Mouse (Mus musculus) thymus, postnatal 0 days (tissue): ENCODE results near the gene Nfkbiz. TPM values are rescaled to one million over a fixed set of nuclear protein-coding genes. Genes with fewer than 3 reads are reported as not detected.

Source experiments
- DNase-seq: peaks from one replicate; pipeline ENCODE4 v3.0.0-alpha.2; 2015; ENCODE audit warnings: low spot score
- polyA plus RNA-seq: library from polyadenylated mRNA; unstranded; fragments of >200 nt; fragmentation: Nextera tagmentation; extraction: Ambion mirVana; gene quantifications from 2 replicates; pipeline ENCODE4 v1.2.1, GENCODE M21; 2015

Nfkbiz gene
- polyA plus RNA-seq, 1 experiment from 2014 or later, result 6.0 TPM

DNA sequence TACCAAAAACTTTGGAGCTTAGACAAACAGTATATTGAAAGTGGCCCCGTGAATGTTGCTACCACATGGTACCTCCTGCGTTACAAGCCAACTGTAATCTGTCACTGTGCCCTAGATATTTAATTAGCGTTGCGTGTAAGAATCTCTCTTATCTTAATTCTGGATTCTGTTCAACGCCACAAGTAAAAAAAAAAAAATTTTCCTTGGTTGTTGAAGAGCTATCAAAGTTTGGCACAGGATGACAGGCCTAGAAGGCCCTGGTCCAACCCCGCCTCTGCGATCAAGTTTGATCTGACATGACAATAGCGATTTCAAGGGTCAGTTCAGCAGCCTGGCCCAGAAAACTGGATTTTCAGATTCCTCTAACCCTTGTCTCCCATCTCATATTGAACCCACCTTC lies 6.1 kb downstream of the Nfkbiz start:
- DNase-seq, result no peak

DNA sequence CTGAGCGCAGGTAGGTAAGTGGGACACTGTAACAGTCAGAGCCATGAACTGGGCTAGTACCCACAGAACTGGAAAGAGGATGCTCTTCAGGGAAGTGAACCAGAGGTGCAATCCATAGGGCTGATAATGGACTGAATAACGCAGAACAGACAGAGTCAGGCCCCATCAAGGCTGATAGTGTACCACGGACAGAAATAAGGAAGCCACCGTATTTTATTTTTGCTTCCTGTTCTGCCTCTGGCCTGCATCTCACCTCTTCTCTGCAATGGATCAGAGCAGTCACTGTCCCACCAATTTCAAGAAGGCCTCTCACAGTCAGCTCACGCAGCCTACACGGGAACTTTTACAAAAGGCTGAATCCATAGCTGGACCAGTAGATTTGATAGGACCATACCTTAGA lies 6.7 kb downstream of the Nfkbiz start:
- DNase-seq, result no peak

DNA sequence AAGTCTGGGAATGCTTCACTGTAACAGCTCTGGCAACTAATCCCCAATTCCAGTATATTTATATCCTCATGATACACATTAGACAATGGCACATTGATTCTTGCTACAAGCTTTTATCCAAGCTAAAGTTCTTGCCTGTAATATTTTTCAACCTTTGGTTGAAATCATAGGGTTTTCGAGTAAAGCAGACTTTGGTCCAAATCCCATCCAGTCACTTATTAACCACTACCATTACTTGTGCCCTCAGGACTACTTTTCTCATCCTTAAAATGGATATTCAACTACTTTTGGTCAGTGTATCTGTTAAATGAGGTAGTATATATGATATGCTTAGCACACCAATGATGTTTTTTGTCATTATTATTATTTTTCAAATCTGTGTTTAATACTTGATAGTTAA lies 7.2 kb downstream of the Nfkbiz start:
- no peak for DNase-seq

DNA sequence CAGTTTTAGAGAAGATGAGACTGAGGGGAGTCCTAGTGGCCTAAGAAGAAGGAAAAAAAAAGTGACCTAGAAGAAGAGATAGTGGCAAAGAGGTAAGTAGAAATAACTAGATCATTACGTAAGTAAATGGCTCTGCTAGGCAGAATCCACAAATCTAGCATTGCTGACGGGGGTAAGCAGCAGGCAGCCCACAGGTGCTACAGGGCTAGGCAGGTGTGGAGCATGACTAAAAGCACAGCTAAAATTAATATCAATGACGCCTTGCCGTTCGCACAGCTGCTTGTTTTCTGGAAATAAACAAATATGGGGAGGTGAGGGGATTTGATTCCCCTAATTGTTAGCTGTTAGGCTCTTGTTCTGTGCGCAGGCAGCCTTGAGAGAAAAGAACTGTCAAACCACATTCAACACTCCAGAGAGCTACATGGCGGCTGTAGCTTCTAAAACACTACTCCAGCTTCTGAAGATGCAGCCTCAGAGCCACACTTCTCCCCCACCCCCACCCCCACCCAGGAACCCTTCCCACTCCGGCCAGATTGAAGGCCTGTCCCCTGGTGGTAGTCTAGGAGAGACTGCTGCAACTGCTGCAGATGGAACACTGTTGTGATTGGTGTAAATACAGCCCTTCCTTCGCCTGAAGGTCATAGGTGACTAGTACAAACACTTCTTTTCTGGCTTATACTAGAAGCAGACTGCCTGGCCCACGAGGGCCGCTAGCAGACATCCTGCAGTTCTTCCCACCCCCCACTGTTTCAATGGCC lies 15.1 kb downstream of the Nfkbiz start:
- no peak for DNase-seq

DNA sequence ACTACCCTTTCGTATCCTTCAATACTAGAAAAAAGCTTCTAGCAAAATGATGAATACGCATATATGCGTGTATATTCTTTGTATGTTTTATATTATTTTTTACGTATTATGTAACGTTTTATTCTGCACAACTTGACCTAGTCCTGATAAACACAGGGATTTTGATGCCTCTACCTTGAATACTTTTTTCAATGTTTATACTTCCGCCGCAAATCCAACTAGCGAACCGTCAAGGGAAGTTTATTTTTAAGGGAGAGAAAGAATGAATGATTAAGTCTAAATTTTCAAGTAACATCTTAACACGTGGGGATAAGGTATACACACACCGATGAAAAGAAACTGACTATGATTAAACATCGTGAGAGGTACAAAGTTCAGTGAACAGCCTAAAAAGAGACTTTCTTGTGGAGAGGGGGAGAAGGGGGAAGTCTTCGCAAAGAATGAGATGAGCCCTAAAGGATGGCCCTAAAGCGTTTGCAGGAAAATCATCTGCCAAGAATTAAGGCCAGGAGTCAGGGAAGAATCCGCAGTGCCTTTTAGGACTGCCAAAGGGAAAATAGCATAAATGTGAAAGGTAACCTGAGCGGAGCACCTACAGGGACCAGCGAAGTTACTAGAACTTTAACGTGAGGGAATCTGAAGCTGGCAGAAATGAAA lies 15.8 kb downstream of the Nfkbiz start:
- DNase-seq, result no peak

DNA sequence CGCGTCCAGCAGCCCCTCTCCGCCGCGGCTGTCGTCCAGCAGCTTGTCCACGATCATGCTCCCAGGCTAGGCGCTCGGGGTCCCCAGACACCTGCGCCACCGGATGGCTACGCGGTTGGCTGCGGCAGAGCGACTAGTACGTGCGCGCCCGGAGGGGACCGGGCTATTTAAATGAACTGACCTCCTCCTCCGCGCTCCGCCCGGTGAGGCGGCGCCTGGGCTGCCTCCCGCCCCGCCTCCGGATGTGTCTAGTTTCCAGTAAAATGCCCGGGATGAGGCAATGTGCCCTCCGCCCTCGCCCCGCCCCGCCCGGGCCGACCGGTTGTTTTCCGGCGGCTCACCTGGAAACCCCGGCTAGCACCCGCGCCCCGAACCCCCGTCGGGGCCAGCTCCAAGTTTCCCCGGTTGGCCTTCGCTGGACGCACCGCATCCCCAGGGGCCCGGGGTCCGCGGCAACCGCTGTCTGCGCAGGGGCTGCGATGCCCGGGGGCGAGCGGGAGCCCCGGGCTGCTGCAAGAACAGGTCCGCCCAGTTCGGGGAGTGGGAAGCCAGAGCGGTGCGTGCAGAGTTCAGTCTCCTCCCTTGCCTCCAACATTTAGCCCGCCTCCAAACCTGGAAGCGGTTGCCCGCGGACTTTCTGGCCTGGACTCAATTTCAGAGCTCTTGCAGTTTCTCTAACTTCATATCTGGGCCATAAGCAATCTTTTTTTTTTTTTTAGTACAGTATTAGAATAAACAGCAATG lies 16.5 kb downstream of the Nfkbiz start:
- peak; percentile 79 for DNase-seq

DNA sequence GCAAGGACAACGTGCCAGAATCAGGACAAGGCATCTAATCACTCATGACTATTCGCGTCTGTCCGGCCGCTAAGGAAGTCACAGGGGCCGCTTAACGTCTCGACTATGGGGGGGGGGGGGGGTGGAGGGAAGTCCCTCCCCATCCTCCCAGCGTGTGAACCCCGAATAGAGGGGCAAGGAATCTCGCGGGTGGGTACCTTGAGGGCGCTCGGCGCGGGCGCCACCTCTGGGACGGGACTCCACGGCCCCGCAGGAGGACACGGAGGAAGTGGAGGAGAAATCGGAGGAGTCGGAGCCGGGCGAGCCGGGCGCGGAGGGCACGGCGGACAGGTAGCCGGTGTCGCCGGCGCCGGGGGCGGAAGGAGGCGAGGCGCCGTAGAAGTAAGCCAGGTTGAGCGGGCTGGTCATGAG lies 17.1 kb downstream of the Nfkbiz start:
- DNase-seq, result peak; percentile 45

DNA sequence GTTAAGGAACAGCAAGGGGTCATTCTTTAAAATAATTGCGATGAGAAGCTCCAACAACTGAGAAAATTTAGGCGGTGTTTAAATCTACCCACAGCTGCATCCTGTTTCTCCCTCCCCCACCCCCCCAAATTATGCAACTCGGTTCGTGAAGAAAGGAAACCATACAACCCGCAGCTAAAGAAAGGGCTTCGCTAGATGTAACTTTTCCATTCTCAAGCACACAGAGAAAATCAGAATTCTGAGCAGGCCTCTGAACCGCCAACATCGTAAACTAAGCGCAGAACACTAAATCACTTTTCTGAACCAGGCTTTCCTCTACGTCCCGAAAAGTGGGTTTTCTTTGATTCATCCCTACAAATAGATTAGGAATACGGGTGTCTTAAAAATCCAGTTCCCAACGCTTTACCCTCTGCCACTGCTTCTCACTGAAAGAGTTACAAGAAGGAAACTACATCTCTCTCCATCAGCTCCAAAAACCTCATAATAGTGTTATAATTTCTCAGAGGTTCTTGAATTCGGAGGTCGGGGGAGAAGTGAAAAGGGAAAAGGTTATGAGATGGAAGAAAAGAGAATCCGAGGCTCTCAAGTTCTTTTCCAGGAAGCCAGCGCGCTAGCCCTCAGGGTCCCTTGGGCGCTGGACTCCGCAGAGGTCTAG lies 17.7 kb downstream of the Nfkbiz start:
- peak; percentile 89 for DNase-seq

DNA sequence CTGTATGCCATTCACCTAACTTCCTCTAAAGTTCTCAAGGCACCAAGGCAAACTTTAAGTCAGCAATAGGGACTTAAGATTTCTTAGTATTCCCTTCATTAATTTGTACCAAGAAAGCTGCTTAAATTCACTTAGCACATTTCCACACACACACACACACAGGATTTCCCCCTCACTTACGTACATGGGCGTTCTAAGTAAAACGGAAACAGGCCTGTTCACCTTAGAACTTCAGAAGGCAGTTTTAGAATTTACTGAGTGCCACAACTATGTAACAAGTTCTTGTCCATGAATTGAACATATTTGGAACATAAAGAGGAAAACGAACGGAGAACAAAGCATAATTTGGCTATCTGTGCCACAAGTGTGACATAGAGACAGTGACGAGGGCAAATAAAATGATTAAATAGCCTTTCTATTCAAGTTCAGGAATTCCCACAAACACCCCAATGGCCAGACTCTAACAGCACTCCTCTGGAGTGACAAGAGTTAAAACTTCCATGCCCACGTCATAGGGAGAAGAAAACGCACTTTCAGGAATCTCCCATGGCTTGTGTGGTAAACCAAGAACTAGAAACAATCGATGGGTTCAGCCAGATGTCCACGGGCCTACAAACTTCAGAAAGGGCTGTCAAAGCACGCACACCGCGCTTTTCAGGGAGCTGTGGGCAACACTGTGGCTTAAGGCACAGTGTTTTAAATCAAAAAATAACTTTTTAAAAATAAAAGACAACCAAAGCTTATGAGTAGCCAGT lies 18.4 kb downstream of the Nfkbiz start:
- DNase-seq, result peak; percentile 76

DNA sequence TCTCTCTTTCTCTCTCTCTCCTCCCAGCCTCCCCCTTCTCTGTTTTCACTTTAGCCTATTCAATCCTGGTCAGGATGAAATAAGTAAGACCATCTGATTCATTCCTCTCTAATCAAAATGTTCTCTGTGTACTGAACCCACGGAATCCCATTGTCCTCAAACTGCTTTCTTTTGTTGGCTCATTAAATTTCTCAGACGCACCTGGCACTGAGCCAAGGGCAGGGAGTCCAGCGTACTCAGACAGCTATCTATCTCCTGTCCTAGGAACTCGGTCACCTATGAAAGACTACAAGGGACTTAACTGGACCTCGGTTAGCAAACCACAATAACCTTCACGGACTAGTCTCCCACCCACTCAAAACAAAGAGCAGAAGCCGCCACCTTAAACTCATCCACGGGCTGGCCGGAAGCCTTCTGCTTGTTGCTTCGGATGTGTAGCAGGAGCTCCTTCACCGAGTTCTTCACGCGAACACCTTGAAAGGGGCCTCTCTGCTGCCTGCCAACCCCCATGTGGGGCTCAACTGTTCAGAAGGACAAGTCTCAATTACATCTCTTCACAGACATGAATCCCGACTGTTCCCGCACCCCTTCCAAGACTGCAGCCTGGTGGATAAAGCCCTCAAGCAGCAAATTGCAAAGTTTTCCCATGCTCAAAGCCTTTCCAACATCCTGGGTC lies 19.4 kb downstream of the Nfkbiz start:
- no peak for DNase-seq

DNA sequence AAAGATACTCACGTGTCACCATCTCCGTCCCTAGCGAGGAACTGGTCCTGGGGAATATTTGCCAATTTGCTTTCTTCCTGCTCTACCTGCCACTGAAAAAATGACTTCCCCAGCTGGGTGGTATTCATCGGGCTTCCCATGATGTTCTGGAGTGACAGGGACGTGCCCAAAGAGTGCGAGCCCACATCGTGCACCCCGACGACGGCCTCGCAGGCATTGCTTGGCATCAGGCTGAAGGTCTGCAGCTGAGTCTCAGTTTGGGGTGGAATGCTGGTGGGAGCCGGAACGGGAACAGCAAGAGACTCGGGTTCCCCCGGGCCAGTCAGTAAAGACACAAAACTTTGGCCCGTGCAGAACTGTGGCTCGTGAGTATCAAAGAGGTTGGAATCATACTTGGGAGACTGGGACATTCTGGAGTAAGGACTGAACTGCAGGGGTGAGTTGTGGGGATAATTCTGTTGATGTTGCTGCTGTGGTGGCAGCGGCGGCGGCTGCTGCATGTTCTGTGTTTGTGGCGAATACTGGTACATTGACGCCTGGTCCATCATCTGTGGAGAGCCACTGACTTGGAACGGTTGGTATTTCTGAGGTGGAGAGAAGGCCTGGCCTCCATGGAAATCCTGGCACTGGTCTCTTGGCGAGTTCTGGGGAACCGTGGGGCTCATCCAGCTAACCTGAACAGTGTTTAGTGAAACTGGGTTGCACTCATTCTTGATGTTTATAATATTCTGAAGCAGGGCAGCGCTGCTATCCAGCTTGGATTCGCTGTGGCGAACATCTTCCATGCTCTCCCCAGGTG lies 20.8 kb downstream of the Nfkbiz start:
- no peak for DNase-seq

DNA sequence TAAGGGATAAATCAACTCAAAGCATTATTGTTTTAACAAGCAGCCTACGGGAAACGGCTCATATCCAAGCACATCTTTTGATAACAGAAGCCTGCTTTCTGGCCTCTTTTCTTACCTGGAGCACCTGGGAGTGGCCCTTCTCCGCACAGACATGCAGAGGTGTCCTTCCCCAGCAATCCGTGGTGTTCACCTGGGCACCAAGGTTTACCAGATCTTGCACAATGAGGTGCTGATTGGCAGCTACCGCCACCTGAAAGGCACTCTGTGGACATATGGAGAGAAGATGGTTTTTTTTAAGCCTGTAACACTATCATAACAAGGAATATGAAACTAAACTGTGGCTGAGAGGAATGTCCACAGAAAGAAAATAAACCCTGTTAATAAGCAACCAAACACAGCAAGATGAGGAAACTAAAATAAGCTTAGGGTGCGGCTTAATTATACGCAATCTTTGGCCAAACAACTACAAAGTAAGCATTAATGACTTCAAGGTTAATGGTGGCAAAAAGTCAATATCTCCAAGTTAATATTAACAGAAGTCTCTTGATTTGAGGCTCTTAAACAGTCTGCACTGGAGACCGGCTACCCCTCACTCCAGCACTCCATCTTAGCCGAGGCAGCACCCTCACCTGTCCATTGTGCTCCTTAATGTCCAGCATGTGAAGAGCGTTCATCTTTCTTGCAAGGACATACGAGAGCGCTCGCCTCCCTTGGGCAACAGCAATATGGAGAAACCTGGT lies 22.3 kb downstream of the Nfkbiz start:
- no peak for DNase-seq

DNA sequence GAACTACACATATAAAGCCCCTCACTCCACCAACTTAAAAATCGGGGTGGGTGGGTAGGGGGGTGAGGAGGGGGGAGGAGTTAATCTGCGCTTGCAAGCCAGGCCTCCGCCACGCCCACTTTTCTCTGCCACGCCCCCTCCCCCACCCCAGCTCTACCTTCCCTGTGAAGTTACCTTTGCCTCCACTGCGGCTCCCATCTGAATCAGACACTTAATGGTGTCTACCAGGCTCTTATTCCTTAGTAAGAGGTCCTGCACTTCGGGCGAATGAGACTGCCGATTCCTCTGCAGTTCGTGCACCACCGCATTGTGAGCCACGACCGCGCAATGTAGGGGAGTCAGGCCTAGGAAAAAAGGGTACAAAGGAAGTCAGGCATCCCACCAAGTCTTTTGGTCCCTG lies 23.2 kb downstream of the Nfkbiz start:
- no peak for DNase-seq

DNA sequence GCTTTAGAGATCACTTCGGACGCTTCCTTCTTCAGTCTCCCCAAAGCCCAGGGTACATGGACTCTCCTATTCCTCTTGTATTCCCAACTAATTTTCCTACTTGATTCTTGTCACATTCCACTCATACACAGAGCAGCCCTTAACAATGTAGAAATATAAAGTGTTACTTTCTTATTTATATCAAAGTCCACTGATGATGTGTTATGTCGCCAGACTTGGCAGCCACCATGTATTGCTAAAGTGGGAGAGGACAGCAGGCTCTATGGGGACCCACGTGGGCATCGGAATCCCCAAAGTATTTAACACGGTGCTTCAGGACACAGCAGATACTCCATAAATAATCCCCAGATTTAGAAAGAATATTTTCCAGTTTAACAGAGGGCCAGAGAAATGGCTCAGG lies 24.0 kb downstream of the Nfkbiz start:
- no peak for DNase-seq

DNA sequence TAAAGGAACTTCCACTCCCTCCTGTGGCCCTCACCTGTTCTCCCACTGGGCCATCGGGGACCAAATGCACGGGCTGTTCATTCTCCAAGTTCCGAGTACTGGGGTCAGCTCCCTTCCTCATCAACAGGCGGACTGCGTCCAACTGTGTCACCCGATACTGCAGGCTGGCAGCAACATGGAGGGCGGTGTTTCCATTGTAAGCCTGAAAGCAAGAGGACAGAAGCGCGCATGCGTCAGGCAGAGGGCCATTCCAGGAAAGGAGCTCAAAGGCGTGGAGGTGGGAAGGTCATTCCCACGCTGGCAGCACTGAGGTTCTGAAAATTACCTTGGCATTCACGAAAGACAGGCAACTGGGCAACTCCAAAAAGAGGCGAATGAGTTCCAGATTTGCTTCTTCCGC lies 24.8 kb downstream of the Nfkbiz start:
- DNase-seq, result no peak

DNA sequence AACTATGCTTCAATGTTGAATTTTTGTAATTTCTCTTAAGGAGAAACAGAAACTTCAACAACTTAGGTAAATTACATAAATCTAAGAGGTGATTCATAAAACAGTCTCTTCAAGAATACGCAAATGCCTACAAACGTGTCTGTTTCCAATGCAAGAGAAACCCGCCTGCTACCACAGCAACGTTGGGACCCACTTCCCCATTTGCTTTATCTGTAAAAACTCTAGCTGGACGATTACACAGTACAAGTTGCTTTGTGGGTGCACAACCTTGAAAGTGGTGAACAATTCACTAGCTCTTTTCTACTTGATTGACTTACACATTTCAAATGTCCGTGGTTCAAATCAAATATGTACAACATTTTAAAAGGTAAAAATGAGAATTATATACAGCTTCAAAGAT lies 26.9 kb downstream of the Nfkbiz start:
- DNase-seq, result no peak

DNA sequence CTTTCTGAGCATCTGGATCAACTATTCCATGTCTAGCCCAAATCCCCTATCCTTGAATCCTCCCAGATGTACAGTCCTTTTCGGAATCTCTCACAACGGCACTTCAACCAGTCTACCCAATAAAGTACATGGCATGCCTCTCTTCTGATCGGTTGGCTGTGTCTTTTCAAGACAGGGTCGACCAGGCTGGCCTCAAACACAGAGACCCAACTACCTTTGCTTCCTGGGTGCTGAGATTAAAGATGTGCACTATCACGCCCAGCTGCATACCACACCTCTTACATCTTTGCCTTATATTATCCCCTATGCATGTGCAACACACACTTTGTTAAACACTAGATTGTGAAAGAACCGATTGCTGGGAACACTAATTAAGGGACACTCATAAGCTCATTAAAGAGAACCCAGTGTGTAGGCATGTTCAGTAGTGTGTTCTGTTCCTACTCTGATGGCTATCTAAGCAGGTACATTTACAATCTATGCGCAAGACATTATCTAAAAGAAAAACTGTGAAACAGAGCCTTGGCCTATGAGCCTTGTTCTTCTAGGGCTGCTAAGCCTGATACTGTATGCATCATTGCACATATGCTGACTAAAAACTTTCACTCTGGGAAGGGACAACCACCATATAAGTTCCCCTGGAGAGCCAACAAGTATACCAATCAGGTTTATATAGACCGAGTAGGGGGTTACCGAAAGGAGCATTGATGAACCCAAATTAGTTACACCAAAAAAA lies 28.8 kb downstream of the Nfkbiz start:
- DNase-seq, result no peak

DNA sequence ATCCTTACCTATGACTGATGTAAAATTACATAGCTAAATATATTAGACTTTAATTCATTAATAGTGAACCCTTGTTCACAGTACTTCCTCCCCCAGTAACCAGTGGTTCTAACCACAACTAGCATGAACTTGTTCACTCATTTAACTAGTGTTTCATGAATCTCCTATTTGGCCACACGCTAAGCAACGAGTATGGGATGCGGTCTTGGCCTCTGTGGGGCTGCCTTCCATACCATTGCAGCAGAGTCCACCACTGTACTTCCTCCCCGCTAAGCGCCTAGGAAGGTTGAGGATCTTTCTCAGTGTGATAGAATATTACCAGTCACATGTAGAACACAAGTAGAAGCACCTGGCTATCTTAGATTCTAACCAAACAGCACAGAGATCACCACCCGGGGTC lies 29.4 kb downstream of the Nfkbiz start:
- DNase-seq, result no peak
